Mouse (Mus musculus): ENCODE data around the gene Zmynd10. TPM values are rescaled to one million over a fixed set of nuclear protein-coding genes. Genes with fewer than 3 reads are reported as not detected.

Gene Zmynd10
- polyA plus RNA-seq, 1 experiment from 2014 or later, result 0.95 TPM

Other genes with a start within 250 kb of the Zmynd10 start
- gene Hemk1, start 208.9 kb upstream of the Zmynd10 start, polyA plus RNA-seq (2014; fragmentation: Nextera tagmentation; extraction: Ambion mirVana), result 10.0 and 10.1 TPM in 2 replicates
- 0.60 and 0.73 TPM in 2 replicates for gene 6430571L13Rik, start 206.7 kb upstream of the Zmynd10 start, polyA plus RNA-seq (2014; fragmentation: Nextera tagmentation; extraction: Ambion mirVana)
- gene Cacna2d2, start 147.7 kb upstream of the Zmynd10 start, polyA plus RNA-seq (2014; fragmentation: Nextera tagmentation; extraction: Ambion mirVana), result 0.12 and 0.26 TPM in 2 replicates
- 42.8 and 47.9 TPM in 2 replicates for gene Tmem115, start 13.4 kb upstream of the Zmynd10 start, polyA plus RNA-seq (2014; fragmentation: Nextera tagmentation; extraction: Ambion mirVana)
- 13.1 and 14.1 TPM in 2 replicates for gene Cyb561d2, start 5.1 kb upstream of the Zmynd10 start, polyA plus RNA-seq (2014; fragmentation: Nextera tagmentation; extraction: Ambion mirVana)
- 36.5 and 40.9 TPM in 2 replicates for gene Nprl2, start 5.1 kb upstream of the Zmynd10 start, polyA plus RNA-seq (2014; fragmentation: Nextera tagmentation; extraction: Ambion mirVana)
- gene Rassf1, start 4.3 kb downstream of the Zmynd10 start, polyA plus RNA-seq (2014; fragmentation: Nextera tagmentation; extraction: Ambion mirVana), result 46.7 and 49.3 TPM in 2 replicates
- gene Tusc2, start 16.0 kb downstream of the Zmynd10 start, polyA plus RNA-seq (2014; fragmentation: Nextera tagmentation; extraction: Ambion mirVana), result 57.3 and 60.2 TPM in 2 replicates
- 143 and 155 TPM in 2 replicates for gene Hyal2, start 20.6 kb downstream of the Zmynd10 start, polyA plus RNA-seq (2014; fragmentation: Nextera tagmentation; extraction: Ambion mirVana)
- 8.0 and 8.4 TPM in 2 replicates for gene Hyal1, start 29.6 kb downstream of the Zmynd10 start, polyA plus RNA-seq (2014; fragmentation: Nextera tagmentation; extraction: Ambion mirVana)
- gene Naa80, start 31.6 kb downstream of the Zmynd10 start, polyA plus RNA-seq (2014; fragmentation: Nextera tagmentation; extraction: Ambion mirVana), result 14.3 and 16.7 TPM in 2 replicates
- 0.54 and 0.57 TPM in 2 replicates for gene Hyal3, start 33.5 kb downstream of the Zmynd10 start, polyA plus RNA-seq (2014; fragmentation: Nextera tagmentation; extraction: Ambion mirVana)
- gene Ifrd2, start 40.3 kb downstream of the Zmynd10 start, polyA plus RNA-seq (2014; fragmentation: Nextera tagmentation; extraction: Ambion mirVana), result 47.6 and 49.0 TPM in 2 replicates
- gene Sema3b, start 61.9 kb downstream of the Zmynd10 start, polyA plus RNA-seq (2014; fragmentation: Nextera tagmentation; extraction: Ambion mirVana), result 3.4 and 3.7 TPM in 2 replicates
- gene Gnai2, start 88.1 kb downstream of the Zmynd10 start, polyA plus RNA-seq (2014; fragmentation: Nextera tagmentation; extraction: Ambion mirVana), result 336 and 358 TPM in 2 replicates
- 3.4 and 4.1 TPM in 2 replicates for gene Slc38a3, start 122.2 kb downstream of the Zmynd10 start, polyA plus RNA-seq (2014; fragmentation: Nextera tagmentation; extraction: Ambion mirVana)
- gene Gnat1, start 132.4 kb downstream of the Zmynd10 start, polyA plus RNA-seq (2014; fragmentation: Nextera tagmentation; extraction: Ambion mirVana), result 1.7 and 1.8 TPM in 2 replicates
- 27.4 and 32.5 TPM in 2 replicates for gene Sema3f, start 163.2 kb downstream of the Zmynd10 start, polyA plus RNA-seq (2014; fragmentation: Nextera tagmentation; extraction: Ambion mirVana)
- 179 and 195 TPM in 2 replicates for gene Rbm5, start 223.7 kb downstream of the Zmynd10 start, polyA plus RNA-seq (2014; fragmentation: Nextera tagmentation; extraction: Ambion mirVana)

All from limb, embryonic 11.5 days (tissue).